Mouse (Mus musculus): ENCODE measurements around the gene Scyl1. TPM values are rescaled to one million over a fixed set of nuclear protein-coding genes. Genes with fewer than 3 reads are reported as not detected.
A peak's percentile ranks its signal among the peaks of the same experiment; 100 is the strongest.

The Scyl1 gene
- polyA plus RNA-seq, 1 experiment from 2014 or later = 38.1 TPM

GRCm38 (mm10) chr19:5788620-5789019 lies 17.4 kb upstream of the Scyl1 start:
- no peak for TF ChIP-seq EP300 (optimal IDR thresholded peaks at IDR 0.05)
- TF ChIP-seq CTCF (IDR thresholded peaks at IDR 0.05; ENCODE audit: low read depth) = no peak
- DNase-seq (ENCODE audit: low spot score) (no peak), ATAC-seq (ENCODE audit: low FRiP score, low TSS enrichment) (no peak)
- Histone ChIP-seq H3K36me3 (ENCODE audit: control insufficient read depth, insufficient read depth, low read length) (no peaks in the 10 kb centered on the region), H3K9me3 (ENCODE audit: control insufficient read depth, low read length) (no peaks in the 10 kb centered on the region), H3K4me2 (replicated peaks; ENCODE audit: low read depth) (no peak overlapping the region), H3K9ac (ENCODE audit: low read length) (no peak overlapping the region), H3K4me3 (ENCODE audit: low read depth, low read length) (no peak overlapping the region), H3K27ac (replicated peaks) (no peak overlapping the region), H3K4me1 (replicated peaks; ENCODE audit: control insufficient read depth, insufficient read depth) (no peaks in the 10 kb centered on the region), H3K27me3 (ENCODE audit: control insufficient read depth, insufficient read depth, low read length) (no peaks in the 10 kb centered on the region)
- 86% methylated on average over 7 of the region's 7 CpGs for WGBS

- no peak for TF ChIP-seq EP300 (optimal IDR thresholded peaks at IDR 0.05)
- no peak for TF ChIP-seq CTCF (IDR thresholded peaks at IDR 0.05; ENCODE audit: low read depth)
- H3K4me1 ChIP-seq (replicated peaks; ENCODE audit: control insufficient read depth, insufficient read depth) = no peaks in the 10 kb centered on the region
- DNase-seq (ENCODE audit: low spot score) (no peak), ATAC-seq (ENCODE audit: low FRiP score, low TSS enrichment) (no peak)
- H3K9ac ChIP-seq (ENCODE audit: low read length) = no peak overlapping the region
- H3K36me3 ChIP-seq (ENCODE audit: control insufficient read depth, insufficient read depth, low read length) = no peaks in the 10 kb centered on the region
- no peaks in the 10 kb centered on the region for H3K9me3 ChIP-seq (ENCODE audit: control insufficient read depth, low read length)
- WGBS = 83% methylated on average over 7 of the region's 7 CpGs
- no peak overlapping the region for H3K4me2 ChIP-seq (replicated peaks; ENCODE audit: low read depth)
- no peak overlapping the region for H3K4me3 ChIP-seq (ENCODE audit: low read depth, low read length)
- no peaks in the 10 kb centered on the region for H3K27me3 ChIP-seq (ENCODE audit: control insufficient read depth, insufficient read depth, low read length)
- H3K27ac ChIP-seq (replicated peaks) = no peak overlapping the region
Observed at GRCm38 (mm10) chr19:5787920-5788319, 16.7 kb upstream of the Scyl1 start.

GRCm38 (mm10) chr19:5787128-5787635 lies 16.0 kb upstream of the Scyl1 start:
- ATAC-seq (ENCODE audit: low FRiP score, low TSS enrichment) = peak; percentile 73
- Histone ChIP-seq H3K4me3 (ENCODE audit: low read depth, low read length) (no peak overlapping the region), H3K27ac (replicated peaks) (peak overlapping the region; percentile 69), H3K4me2 (replicated peaks; ENCODE audit: low read depth) (no peak overlapping the region), H3K36me3 (ENCODE audit: control insufficient read depth, insufficient read depth, low read length) (no peaks in the 10 kb centered on the region), H3K4me1 (replicated peaks; ENCODE audit: control insufficient read depth, insufficient read depth) (no peaks in the 10 kb centered on the region), H3K9me3 (ENCODE audit: control insufficient read depth, low read length) (no peaks in the 10 kb centered on the region), H3K27me3 (ENCODE audit: control insufficient read depth, insufficient read depth, low read length) (no peaks in the 10 kb centered on the region), H3K9ac (ENCODE audit: low read length) (no peak overlapping the region)
- peak; percentile 87 for TF ChIP-seq CTCF (IDR thresholded peaks at IDR 0.05; ENCODE audit: low read depth)
- TF ChIP-seq EP300 (optimal IDR thresholded peaks at IDR 0.05) = no peak
- DNase-seq (ENCODE audit: low spot score) = peak; percentile 87
- 13% methylated on average over 8 of the region's 8 CpGs for WGBS

GRCm38 (mm10) chr19:5786441-5787114 lies 15.4 kb upstream of the Scyl1 start:
- no peaks in the 10 kb centered on the region for H3K27me3 ChIP-seq (ENCODE audit: control insufficient read depth, insufficient read depth, low read length)
- H3K27ac ChIP-seq (replicated peaks) = peak overlapping the region; percentile 69
- H3K9me3 ChIP-seq (ENCODE audit: control insufficient read depth, low read length) = no peaks in the 10 kb centered on the region
- DNase-seq (ENCODE audit: low spot score) (peak; percentile 90), ATAC-seq (ENCODE audit: low FRiP score, low TSS enrichment) (peak; percentile 86)
- no peak overlapping the region for H3K4me2 ChIP-seq (replicated peaks; ENCODE audit: low read depth)
- TF ChIP-seq EP300 (optimal IDR thresholded peaks at IDR 0.05) (no peak), CTCF (IDR thresholded peaks at IDR 0.05; ENCODE audit: low read depth) (peak; percentile 95)
- H3K4me3 ChIP-seq (ENCODE audit: low read depth, low read length) = no peak overlapping the region
- H3K4me1 ChIP-seq (replicated peaks; ENCODE audit: control insufficient read depth, insufficient read depth) = no peaks in the 10 kb centered on the region
- peak overlapping the region; percentile 13; the same call in 1 of the 2 replicates for H3K9ac ChIP-seq (ENCODE audit: low read length)
- 9% methylated on average over 12 of the region's 12 CpGs for WGBS
- no peaks in the 10 kb centered on the region for H3K36me3 ChIP-seq (ENCODE audit: control insufficient read depth, insufficient read depth, low read length)

GRCm38 (mm10) chr19:5784958-5785577 lies 13.8 kb upstream of the Scyl1 start:
- 59% methylated on average over 10 of the region's 10 CpGs for WGBS
- ATAC-seq (ENCODE audit: low FRiP score, low TSS enrichment) = no peak
- TF ChIP-seq CTCF (IDR thresholded peaks at IDR 0.05; ENCODE audit: low read depth) (no peak; the same call in 1 of the 2 replicates), EP300 (optimal IDR thresholded peaks at IDR 0.05) (no peak)

GRCm38 (mm10) chr19:5782121-5782520 lies 10.9 kb upstream of the Scyl1 start:
- Histone ChIP-seq H3K9ac (ENCODE audit: low read length) (no peak overlapping the region), H3K4me1 (replicated peaks; ENCODE audit: control insufficient read depth, insufficient read depth) (no peaks in the 10 kb centered on the region), H3K4me2 (replicated peaks; ENCODE audit: low read depth) (no peak overlapping the region), H3K27ac (replicated peaks) (no peak overlapping the region), H3K36me3 (ENCODE audit: control insufficient read depth, insufficient read depth, low read length) (no peaks in the 10 kb centered on the region), H3K27me3 (ENCODE audit: control insufficient read depth, insufficient read depth, low read length) (no peaks in the 10 kb centered on the region), H3K9me3 (ENCODE audit: control insufficient read depth, low read length) (no peaks in the 10 kb centered on the region), H3K4me3 (ENCODE audit: low read depth, low read length) (no peak overlapping the region)
- no peak for TF ChIP-seq CTCF (IDR thresholded peaks at IDR 0.05; ENCODE audit: low read depth)
- TF ChIP-seq EP300 (optimal IDR thresholded peaks at IDR 0.05) = no peak
- no peak for DNase-seq (ENCODE audit: low spot score)
- ATAC-seq (ENCODE audit: low FRiP score, low TSS enrichment) = no peak
- 83% methylated on average over 1 of the region's 1 CpGs for whole genome bisulfite sequencing

More at GRCm38 (mm10) chr19:5784958-5785577, 13.8 kb upstream of the Scyl1 start:
- Histone ChIP-seq H3K9ac (ENCODE audit: low read length) (no peak overlapping the region), H3K9me3 (ENCODE audit: control insufficient read depth, low read length) (no peaks in the 10 kb centered on the region), H3K36me3 (ENCODE audit: control insufficient read depth, insufficient read depth, low read length) (no peaks in the 10 kb centered on the region), H3K4me1 (replicated peaks; ENCODE audit: control insufficient read depth, insufficient read depth) (no peaks in the 10 kb centered on the region), H3K4me3 (ENCODE audit: low read depth, low read length) (no peak overlapping the region), H3K4me2 (replicated peaks; ENCODE audit: low read depth) (no peak overlapping the region), H3K27me3 (ENCODE audit: control insufficient read depth, insufficient read depth, low read length) (no peaks in the 10 kb centered on the region), H3K27ac (replicated peaks) (no peak overlapping the region)
- DNase-seq (ENCODE audit: low spot score) = peak; percentile 13

All from stomach, postnatal 0 days (tissue).